Mouse (Mus musculus) WW6 (cell line): ENCODE results near the gene Ugt2b1.
"Not testable (repeated sequence)": the region's sequence is repeated elsewhere in the genome, so short reads cannot be mapped to it uniquely, and the experiment has no call there.

Experiments
- DNase-seq: peaks from one replicate; pipeline ENCODE4 v3.0.0-alpha.2; 2013; ENCODE audit warnings: low read depth, low spot score

Ugt2b1 gene

GRCm38 (mm10) chr5:86926426-86926825 lies at the start of gene Ugt2b1:
Ugt2b1 (minus strand) TSS chr5:86926530.
- no peak for DNase-seq

- not testable (repeated sequence) for DNase-seq
Observed at GRCm38 (mm10) chr5:86967271-86967670, 40.9 kb upstream of the Ugt2b1 start.

GRCm38 (mm10) chr5:86962849-86963248 lies 36.5 kb upstream of the Ugt2b1 start:
- not testable (repeated sequence) for DNase-seq

- DNase-seq = no peak
Observed at GRCm38 (mm10) chr5:86961587-86962358, 35.4 kb upstream of the Ugt2b1 start.

GRCm38 (mm10) chr5:86960504-86960903 lies 34.2 kb upstream of the Ugt2b1 start:
- no peak for DNase-seq

DNA sequence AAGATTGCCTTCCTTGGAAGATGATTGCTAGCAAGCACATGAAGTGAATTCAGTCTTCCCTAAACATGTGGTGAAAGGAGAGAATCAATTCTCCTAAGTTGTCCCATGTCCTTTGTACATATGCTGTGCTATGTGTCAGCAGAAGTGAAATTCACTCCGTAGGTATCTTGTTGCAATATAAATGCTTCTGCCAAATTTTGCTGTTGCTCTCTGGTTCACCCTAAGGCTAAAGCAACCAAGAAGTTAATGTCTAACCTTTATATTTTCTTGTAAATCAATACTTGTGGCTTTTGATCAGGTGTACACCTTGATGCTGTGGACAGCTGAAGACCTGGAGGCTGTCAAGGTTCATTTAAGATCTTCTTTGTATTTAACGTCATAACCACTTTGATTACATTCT lies 15.8 kb upstream of the Ugt2b1 start:
- no peak for DNase-seq

DNA sequence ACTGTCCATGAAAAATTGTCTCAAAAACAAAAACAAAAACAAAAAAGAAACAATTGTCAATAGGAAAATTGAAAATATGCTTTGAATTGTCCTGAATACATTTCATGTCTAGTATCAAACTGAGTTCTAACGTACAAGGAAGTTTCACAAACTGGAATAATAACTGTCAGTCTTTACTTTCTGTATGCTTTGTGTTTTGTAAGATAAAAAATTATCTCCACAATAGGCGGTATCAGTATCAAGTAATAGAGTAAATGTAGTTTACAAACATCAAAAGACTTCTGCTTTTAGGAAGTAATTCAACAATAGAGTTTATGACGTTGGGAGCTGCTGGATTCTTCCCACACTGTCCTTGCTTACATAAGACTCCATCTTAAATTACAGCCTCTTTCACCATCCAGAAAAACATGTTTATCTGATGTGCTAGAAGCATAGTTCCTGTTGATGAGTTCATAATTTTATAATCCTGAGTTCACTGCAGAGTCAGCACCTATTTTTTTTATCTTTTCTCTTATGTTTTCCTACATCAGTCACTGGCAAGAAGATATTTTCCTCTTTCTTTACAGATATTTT lies 5.6 kb downstream of the Ugt2b1 start:
- no peak for DNase-seq

GRCm38 (mm10) chr5:86911357-86912099 lies 14.8 kb downstream of the Ugt2b1 start:
- no peak for DNase-seq

GRCm38 (mm10) chr5:86910770-86911169 lies 15.6 kb downstream of the Ugt2b1 start:
- no peak for DNase-seq

DNA sequence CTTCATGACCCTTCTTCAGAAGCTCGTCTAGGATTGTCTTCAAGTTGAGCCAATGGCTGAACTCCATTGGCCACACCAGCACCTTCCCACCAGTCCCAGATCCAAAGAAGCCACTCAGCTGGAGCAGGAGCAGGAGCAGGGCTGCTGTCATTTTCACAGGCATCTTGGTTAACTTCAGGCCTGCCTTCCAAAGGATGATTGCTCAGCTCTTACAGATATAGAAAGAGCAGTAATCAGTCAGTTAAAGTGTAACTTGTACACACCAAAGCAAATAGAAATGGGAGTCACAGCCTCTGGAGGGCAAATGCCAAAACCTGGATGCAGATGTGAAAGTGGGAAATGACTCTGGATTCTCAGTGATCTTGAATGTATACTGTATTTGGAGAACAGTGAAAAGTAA lies 19.6 kb downstream of the Ugt2b1 start, which contains the start of gene Ugt2b34:
Ugt2b34 (minus strand) TSS at position 180 of the 400 bp plus-strand sequence.
- DNase-seq = no peak

DNA sequence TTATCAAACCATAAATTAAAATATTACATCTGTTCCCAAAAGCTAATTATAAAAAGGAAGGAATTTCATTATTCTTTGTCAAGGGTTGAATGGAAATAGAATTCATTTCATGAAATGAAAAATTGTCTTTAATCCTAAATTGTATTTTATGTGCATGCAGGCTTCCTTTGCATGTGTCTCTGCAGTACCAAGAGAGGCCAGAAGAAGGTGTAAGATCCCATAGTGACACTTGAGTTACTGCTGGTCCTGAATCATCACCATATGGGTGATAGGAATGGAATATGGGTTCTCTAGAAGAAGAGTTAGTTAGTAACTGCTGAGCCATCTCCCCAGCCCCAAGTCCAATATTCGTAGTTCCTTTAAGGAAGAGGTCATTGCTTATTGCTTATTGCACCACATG lies 36.4 kb downstream of the Ugt2b1 start:
- DNase-seq = no peak

DNA sequence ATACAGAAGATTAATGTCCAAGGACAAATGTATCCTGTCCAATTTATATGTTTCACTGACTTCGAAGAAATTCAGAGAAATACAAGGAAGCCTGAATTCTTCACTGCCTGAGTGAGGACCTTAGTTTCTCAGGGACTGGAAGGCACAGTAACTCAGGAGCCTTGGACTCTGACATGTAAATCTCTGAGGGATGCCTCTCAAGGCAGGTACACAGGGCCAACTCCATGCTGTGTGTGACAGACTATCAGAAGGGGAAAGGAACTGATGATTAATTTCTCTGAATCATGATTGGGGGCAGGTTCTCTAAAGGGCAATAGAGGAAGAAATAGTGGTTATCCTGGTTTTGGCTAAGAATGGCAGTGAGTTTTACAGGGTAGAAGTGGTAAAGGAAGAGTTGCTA lies 37.9 kb downstream of the Ugt2b1 start:
- DNase-seq = no peak

- DNase-seq = no peak
Observed at GRCm38 (mm10) chr5:86887081-86887480, 39.2 kb downstream of the Ugt2b1 start.

GRCm38 (mm10) chr5:86886620-86887019 lies 39.7 kb downstream of the Ugt2b1 start:
- no peak for DNase-seq

DNA sequence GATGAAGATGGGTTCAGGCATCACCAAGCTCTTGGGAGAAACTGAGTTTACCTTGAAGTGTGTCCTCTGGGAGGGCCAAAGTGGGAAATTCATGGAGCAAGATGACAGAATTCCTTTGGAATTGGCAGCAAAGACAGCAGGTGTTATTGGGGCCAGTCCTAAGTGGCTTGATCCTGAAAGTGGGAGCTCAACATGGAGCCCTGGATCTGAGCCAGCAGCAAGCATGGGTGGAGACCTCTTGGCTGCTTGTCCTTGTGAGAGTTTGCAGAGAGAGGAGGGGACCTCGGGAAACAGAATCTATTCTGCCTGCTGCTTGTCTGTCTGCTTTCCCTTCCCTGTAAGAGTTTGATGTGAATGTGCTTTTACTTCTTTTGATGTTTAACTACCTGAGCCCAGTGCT lies 54.5 kb downstream of the Ugt2b1 start:
- DNase-seq = no peak
